Mouse (Mus musculus) neutrophil, adult 65 days (primary cell): Measurements from ENCODE around the gene Dpagt1. TPM values are rescaled to one million over a fixed set of nuclear protein-coding genes. Genes with fewer than 3 reads are reported as not detected.

Source experiments
- total RNA-seq: library from RNA; stranded (reverse); gene quantifications from 2 replicates; pipeline ENCODE4 v1.2.4, GENCODE M21; 2023

Dpagt1 gene
- total RNA-seq: 12.2 and 14.1 TPM in 2 replicates

GRCm38 (mm10) chr9:44325768-44326370, at the start of gene Dpagt1:
Dpagt1 (plus strand) TSS chr9:44326019.

GRCm38 (mm10) chr9:44288076-44288958, 37.5 kb upstream of the Dpagt1 start, which contains the start of gene Abcg4:
Abcg4 (minus strand) TSS chr9:44288615.

GRCm38 (mm10) chr9:44305466-44306079, 20.2 kb upstream of the Dpagt1 start, which contains the start of gene Hinfp:
Hinfp (minus strand) TSS chr9:44305671.

GRCm38 (mm10) chr9:44319887-44320798, 5.7 kb upstream of the Dpagt1 start, which contains the start of gene C2cd2l:
C2cd2l (minus strand) TSS chr9:44320285.

GRCm38 (mm10) chr9:44334396-44335330, 8.8 kb downstream of the Dpagt1 start, which contains the start of gene H2afx:
H2afx (plus strand) TSS chr9:44334694.

GRCm38 (mm10) chr9:44343781-44344421, 18.1 kb downstream of the Dpagt1 start, which contains the start of gene Hmbs:
Hmbs (minus strand) TSS chr9:44344228.

GRCm38 (mm10) chr9:44361190-44361917, 35.5 kb downstream of the Dpagt1 start, which contains the start of gene Vps11:
Vps11 (minus strand) TSS chr9:44361670.

GRCm38 (mm10) chr9:44379054-44379834, 53.4 kb downstream of the Dpagt1 start, which contains the start of gene Hyou1:
Hyou1 (plus strand) TSS chr9:44379490.

Other genes with a start within 250 kb of the Dpagt1 start
- gene Mfrp, start 224.3 kb upstream of the Dpagt1 start, total RNA-seq: 0.77 and 1.1 TPM in 2 replicates
- 2.7 TPM in 1 of 2 replicates, not detected in the other for gene C1qtnf5, start 218.8 kb upstream of the Dpagt1 start, total RNA-seq
- 0.44 TPM in 1 of 2 replicates, not detected in the other for gene Gm49380, start 212.5 kb upstream of the Dpagt1 start, total RNA-seq
- gene Rnf26, start 212.5 kb upstream of the Dpagt1 start, total RNA-seq: 26.2 and 33.8 TPM in 2 replicates
- 3.7 and 5.3 TPM in 2 replicates for gene Mcam, start 191.6 kb upstream of the Dpagt1 start, total RNA-seq
- gene Cbl, start 92.0 kb upstream of the Dpagt1 start, total RNA-seq: 194 and 257 TPM in 2 replicates
- not detected in 2 replicates for gene Ccdc153, start 85.3 kb upstream of the Dpagt1 start, total RNA-seq
- 1.00 and 1.8 TPM in 2 replicates for gene Pdzd3, start 74.5 kb upstream of the Dpagt1 start, total RNA-seq
- 60.6 TPM in 2 replicates for gene Nlrx1, start 57.4 kb upstream of the Dpagt1 start, total RNA-seq
- gene Abcg4, start 37.4 kb upstream of the Dpagt1 start, total RNA-seq: 1.9 and 4.7 TPM in 2 replicates
- gene Hinfp, start 20.3 kb upstream of the Dpagt1 start, total RNA-seq: 31.3 and 43.5 TPM in 2 replicates
- gene C2cd2l, start 5.7 kb upstream of the Dpagt1 start, total RNA-seq: 14.1 and 17.2 TPM in 2 replicates
- 192 and 211 TPM in 2 replicates for gene H2afx, start 8.7 kb downstream of the Dpagt1 start, total RNA-seq
- gene Hmbs, start 18.2 kb downstream of the Dpagt1 start, total RNA-seq: 23.6 and 27.7 TPM in 2 replicates
- 49.5 and 63.8 TPM in 2 replicates for gene Vps11, start 35.7 kb downstream of the Dpagt1 start, total RNA-seq
- 60.5 and 72.5 TPM in 2 replicates for gene Hyou1, start 53.5 kb downstream of the Dpagt1 start, total RNA-seq
- gene Slc37a4, start 70.8 kb downstream of the Dpagt1 start, total RNA-seq: 8.4 and 13.8 TPM in 2 replicates
- 664 and 910 TPM in 2 replicates for gene Rps25, start 81.1 kb downstream of the Dpagt1 start, total RNA-seq
- gene Trappc4, start 81.6 kb downstream of the Dpagt1 start, total RNA-seq: 57.2 and 62.8 TPM in 2 replicates
- 24.8 and 31.3 TPM in 2 replicates for gene Ccdc84, start 92.5 kb downstream of the Dpagt1 start, total RNA-seq
- not detected in 2 replicates for gene Foxr1, start 115.1 kb downstream of the Dpagt1 start, total RNA-seq
- not detected in 2 replicates for gene Upk2, start 129.0 kb downstream of the Dpagt1 start, total RNA-seq
- gene Bcl9l, start 156.8 kb downstream of the Dpagt1 start, total RNA-seq: 10.4 and 11.3 TPM in 2 replicates
- 0.45 TPM in 1 of 2 replicates, not detected in the other for gene Cxcr5, start 235.9 kb downstream of the Dpagt1 start, total RNA-seq